Mouse (Mus musculus) myocyte (in vitro differentiated cells): ENCODE measurements at regions not wholly inside any gene's neighbourhood (a gene's known extent, or its start where the extent isn't known, plus 50 kb on each side); places are given as distances from the start of the nearest gene placed in this dataset.

Experiments
- E2F4 ChIP-seq: IDR thresholded peaks from one replicate; pipeline ENCODE4 v1.6.1; 2011; ENCODE audit warnings: mild to moderate bottlenecking, control low read depth, moderate library complexity; ENCODE audit not compliant: insufficient read depth
- MAX ChIP-seq: IDR thresholded peaks from one replicate; pipeline ENCODE4 v1.6.1; 2011; ENCODE audit warnings: low read depth, mild to moderate bottlenecking, control low read depth
- MYOD1 ChIP-seq, 3 experiments: IDR thresholded peaks; one replicate each; pipeline ENCODE4 v1.6.1; 2011; ENCODE audit warnings: control low read depth in 2 of 3, low read depth in 2 of 3, mild to moderate bottlenecking in 2 of 3, moderate library complexity in 1 of 3; ENCODE audit not compliant: insufficient read length in 2 of 3, control insufficient read depth in 1 of 3
- MYOG ChIP-seq, 3 experiments: IDR thresholded peaks; one replicate each; pipeline ENCODE4 v1.6.1; 2011; ENCODE audit warnings: control low read depth in 2 of 3, low read depth in 2 of 3, mild to moderate bottlenecking in 2 of 3; ENCODE audit not compliant: insufficient read length in 2 of 3, control insufficient read depth in 1 of 3, insufficient read depth in 1 of 3
- POLR2A ChIP-seq: IDR thresholded peaks from one replicate; pipeline ENCODE4 v1.6.1; 2011; ENCODE audit warnings: low read depth, mild to moderate bottlenecking, control low read depth, moderate library complexity; ENCODE audit not compliant: insufficient read length
- POLR2AphosphoS2 ChIP-seq: IDR thresholded peaks from one replicate; pipeline ENCODE4 v1.6.1; 2011; ENCODE audit warnings: low read depth, control low read depth; ENCODE audit not compliant: insufficient read length
- REST ChIP-seq: IDR thresholded peaks from one replicate; pipeline ENCODE4 v1.6.1; 2011; ENCODE audit warnings: mild to moderate bottlenecking, control low read depth, moderate library complexity; ENCODE audit not compliant: insufficient read depth, insufficient read length
- SRF ChIP-seq: IDR thresholded peaks from one replicate; pipeline ENCODE4 v1.6.1; 2011; ENCODE audit warnings: low read depth; ENCODE audit not compliant: control insufficient read depth, insufficient read length
- TCF12 ChIP-seq: IDR thresholded peaks from one replicate; pipeline ENCODE4 v1.6.1; 2011; ENCODE audit warnings: mild to moderate bottlenecking, control low read depth; ENCODE audit not compliant: poor library complexity, insufficient read depth, severe bottlenecking
- USF1 ChIP-seq: IDR thresholded peaks from one replicate; pipeline ENCODE4 v1.6.1; 2011; ENCODE audit warnings: low read depth, mild to moderate bottlenecking, control low read depth, moderate library complexity

DNA sequence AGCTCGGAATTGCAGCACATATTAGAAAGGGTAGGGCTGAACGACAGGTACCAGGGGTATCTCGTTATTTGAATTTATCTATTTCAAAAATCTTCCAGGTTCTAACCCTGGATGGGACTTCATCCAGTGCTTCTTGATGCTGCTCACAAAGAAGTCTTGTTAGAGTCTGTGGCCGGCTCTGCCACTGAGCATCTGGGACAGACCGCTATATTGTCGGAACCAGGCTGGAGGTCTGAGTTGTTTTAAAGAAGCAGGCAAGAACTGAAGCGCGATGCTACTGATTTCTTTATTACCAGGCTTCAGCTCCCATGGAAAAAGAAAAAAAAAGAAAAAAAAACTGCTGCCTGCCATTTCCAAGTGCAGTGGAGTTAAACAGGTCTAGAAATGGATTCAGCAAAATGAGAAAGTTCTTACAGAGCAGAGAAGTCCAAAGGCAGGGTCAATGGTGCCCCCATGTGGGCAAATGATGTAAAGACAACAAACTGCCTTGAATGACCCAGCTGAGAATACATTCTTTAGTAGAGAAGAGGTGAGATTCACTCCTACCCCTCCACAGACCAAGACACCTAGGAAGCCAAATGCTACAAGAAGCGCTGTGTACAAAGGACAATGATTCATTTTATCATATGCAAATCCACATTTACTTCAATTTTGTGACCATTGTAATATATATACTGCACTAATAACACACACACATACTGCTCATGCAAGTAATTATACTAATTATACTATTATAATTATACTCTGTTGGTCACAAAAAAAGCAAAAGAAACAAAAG is 106.2 kb upstream of the Gcfc2 start:
- TF ChIP-seq TCF12 = no peak
- no peak for TF ChIP-seq POLR2A
- TF ChIP-seq REST = no peak
- no peak for TF ChIP-seq MAX
- no peak for TF ChIP-seq POLR2AphosphoS2
- no peak for TF ChIP-seq MYOD1 (IDR thresholded peaks at IDR 0.05; ENCODE audit: control insufficient read depth in 1 of 3, insufficient read length in 2 of 3, low read depth in 2 of 3)
- no peak for TF ChIP-seq USF1
- TF ChIP-seq SRF = no peak
- no peak for TF ChIP-seq E2F4
- TF ChIP-seq MYOG (IDR thresholded peaks at IDR 0.05; ENCODE audit: control insufficient read depth in 1 of 3, insufficient read depth in 1 of 3, insufficient read length in 2 of 3, low read depth in 2 of 3) = no peak
